Mouse (Mus musculus) E14TG2a.4 (cell line): ENCODE data around the gene Gprin2.

Experiments used
- CTCF ChIP-seq: conservative IDR thresholded peaks from 2 replicates; pipeline ENCODE4 v1.5.1; 2014; ENCODE audit warnings: low read length
- NANOG ChIP-seq: IDR thresholded peaks from 2 replicates; pipeline ENCODE4 v1.6.1; 2014; ENCODE audit warnings: borderline replicate concordance, low read length, mixed read lengths
- POU5F1 ChIP-seq: IDR thresholded peaks from 2 replicates; pipeline ENCODE4 v1.6.1; 2014; ENCODE audit warnings: low read length, borderline replicate concordance

DNA sequence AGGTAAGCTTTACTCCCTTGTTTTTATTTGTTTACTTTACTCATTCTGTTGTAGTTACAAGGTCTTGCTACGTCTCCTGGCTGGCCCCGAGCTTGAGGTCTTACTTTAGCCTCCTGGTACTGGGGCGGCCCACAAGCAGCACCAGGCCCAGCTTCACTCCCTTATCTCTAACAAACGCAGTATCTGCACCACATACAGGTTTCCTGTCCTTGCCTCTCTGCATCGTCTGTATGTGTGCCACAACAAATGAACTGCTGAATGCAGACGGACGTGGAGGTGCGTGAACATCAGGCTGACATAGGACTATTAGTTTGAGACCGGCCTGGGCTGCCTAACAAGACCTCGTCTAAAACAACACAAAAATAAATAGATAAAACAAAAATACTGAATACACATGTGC lies 38.8 kb upstream of the Gprin2 start:
- TF ChIP-seq NANOG (no peak), CTCF (no peak), POU5F1 (no peak)
